Mouse (Mus musculus) urinary bladder, adult 18-20 months (tissue): ENCODE results near the gene Mybbp1a.
A peak's percentile ranks its signal among the peaks of the same experiment; 100 is the strongest.

ENCODE experiments used
- DNase-seq, 2 experiments: peaks; one replicate each; pipeline ENCODE4 v3.0.0; 2022; ENCODE audit warnings: low spot score in 2 of 2, mixed read lengths in 2 of 2

The Mybbp1a gene

GRCm38 (mm10) chr11:72440965-72441664 is at the start of gene Mybbp1a:
Gene Mybbp1a (plus strand): TSS chr11:72441355.
- DNase-seq = peak; percentile 97 to 99

GRCm38 (mm10) chr11:72393243-72393642 is 47.9 kb upstream of the Mybbp1a start:
- DNase-seq = no peak

- no peak for DNase-seq
Observed at GRCm38 (mm10) chr11:72393669-72394068, 47.5 kb upstream of the Mybbp1a start.

- no peak for DNase-seq
Observed at GRCm38 (mm10) chr11:72394694-72395093, 46.5 kb upstream of the Mybbp1a start.

GRCm38 (mm10) chr11:72395652-72396051 is 45.5 kb upstream of the Mybbp1a start:
- DNase-seq = no peak

- no peak for DNase-seq
Observed at GRCm38 (mm10) chr11:72396621-72397020, 44.5 kb upstream of the Mybbp1a start.

- DNase-seq = peak in 1 of 2 experiments; percentile 60
Observed at GRCm38 (mm10) chr11:72397072-72397471, 44.1 kb upstream of the Mybbp1a start.

GRCm38 (mm10) chr11:72397811-72398525 is 43.2 kb upstream of the Mybbp1a start:
- no peak for DNase-seq

- no peak for DNase-seq
Observed at GRCm38 (mm10) chr11:72401068-72401467, 40.1 kb upstream of the Mybbp1a start.

- DNase-seq = no peak
Observed at GRCm38 (mm10) chr11:72402017-72402416, 39.1 kb upstream of the Mybbp1a start.

GRCm38 (mm10) chr11:72402969-72403368 is 38.2 kb upstream of the Mybbp1a start:
- no peak for DNase-seq

GRCm38 (mm10) chr11:72405532-72405931 is 35.6 kb upstream of the Mybbp1a start:
- no peak for DNase-seq

GRCm38 (mm10) chr11:72406079-72406675 is 35.0 kb upstream of the Mybbp1a start:
- no peak for DNase-seq

- DNase-seq = no peak
Observed at GRCm38 (mm10) chr11:72407081-72407480, 34.1 kb upstream of the Mybbp1a start.

GRCm38 (mm10) chr11:72407574-72407973 is 33.6 kb upstream of the Mybbp1a start:
- DNase-seq = no peak

GRCm38 (mm10) chr11:72408451-72409170 is 32.5 kb upstream of the Mybbp1a start:
- DNase-seq = no peak

GRCm38 (mm10) chr11:72409649-72410385 is 31.3 kb upstream of the Mybbp1a start:
- DNase-seq = no peak

- DNase-seq = no peak
Observed at GRCm38 (mm10) chr11:72410521-72411092, 30.5 kb upstream of the Mybbp1a start.

- DNase-seq = peak; percentile 75 to 89
Observed at GRCm38 (mm10) chr11:72411093-72411921, 29.8 kb upstream of the Mybbp1a start, which contains the start of gene Smtnl2. Gene Smtnl2 (minus strand): TSS chr11:72411713.

- DNase-seq = no peak
Observed at GRCm38 (mm10) chr11:72411945-72412344, 29.2 kb upstream of the Mybbp1a start.
